Mouse (Mus musculus) forebrain, embryonic 16.5 days (tissue): ENCODE results near the gene Meis3. TPM values are rescaled to one million over a fixed set of nuclear protein-coding genes. Genes with fewer than 3 reads are reported as not detected.

Experiments used
- ATAC-seq: fragments of 200-750 bp; cut with Nextera tagmentation; 2 replicates; pipeline ENCODE4 v1.8.0; 2017; ENCODE audit warnings: mild to moderate bottlenecking, moderate library complexity
- H3K27ac ChIP-seq: fragments of 300-500 bp; sonication (generic); 2 replicates; pipeline ENCODE4 v1.5.1; 2014; ENCODE audit warnings: low read length, control low read depth
- H3K27me3 ChIP-seq: fragments of 300-500 bp; sonication (generic); replicated peaks from 2 replicates; pipeline ENCODE4 v1.6.1; 2014; ENCODE audit warnings: low read length; ENCODE audit not compliant: control insufficient read depth, insufficient read depth
- H3K36me3 ChIP-seq: fragments of 300-500 bp; sonication (generic); 2 replicates; pipeline ENCODE4 v1.6.1; 2014; ENCODE audit not compliant: control insufficient read depth, insufficient read depth
- H3K4me1 ChIP-seq: fragments of 300-500 bp; sonication (generic); replicated peaks from 2 replicates; pipeline ENCODE4 v1.6.1; 2014; ENCODE audit warnings: low read length; ENCODE audit not compliant: control insufficient read depth, insufficient read depth
- H3K4me2 ChIP-seq: fragments of 300-500 bp; sonication (generic); 2 replicates; pipeline ENCODE4 v1.6.1; 2014; ENCODE audit warnings: mild to moderate bottlenecking, low read length, control low read depth
- H3K4me3 ChIP-seq: fragments of 300-500 bp; sonication (generic); replicated peaks from 2 replicates; pipeline ENCODE4 v1.5.1; 2014; ENCODE audit warnings: mild to moderate bottlenecking, low read length, control low read depth
- H3K9ac ChIP-seq: fragments of 300-500 bp; sonication (generic); replicated peaks from 2 replicates; pipeline ENCODE4 v1.6.1; 2014; ENCODE audit warnings: low read depth, low read length, control low read depth
- H3K9me3 ChIP-seq: fragments of 300-500 bp; sonication (generic); 2 replicates; pipeline ENCODE4 v1.6.1; 2016; ENCODE audit warnings: low read length; ENCODE audit not compliant: control insufficient read depth
- WGBS: fragments of 180-500 bp; shearing (Covaris S2); extraction: QIAGEN DNeasy Blood & Tissue Kit; methylation state at CpG from one replicate; pipeline ENCODE4 v1.1.7; 2014; 5-methylcytosine and 5-hydroxymethylcytosine counted together
- polyA plus RNA-seq: library from polyadenylated mRNA; unstranded; fragments of >200 nt; fragmentation: Nextera tagmentation; extraction: Ambion mirVana; gene quantifications from 2 replicates; pipeline ENCODE4 v1.2.1, GENCODE M21; 2015

The Meis3 gene
- polyA plus RNA-seq, 1 experiment from 2014 or later = 118 TPM

DNA sequence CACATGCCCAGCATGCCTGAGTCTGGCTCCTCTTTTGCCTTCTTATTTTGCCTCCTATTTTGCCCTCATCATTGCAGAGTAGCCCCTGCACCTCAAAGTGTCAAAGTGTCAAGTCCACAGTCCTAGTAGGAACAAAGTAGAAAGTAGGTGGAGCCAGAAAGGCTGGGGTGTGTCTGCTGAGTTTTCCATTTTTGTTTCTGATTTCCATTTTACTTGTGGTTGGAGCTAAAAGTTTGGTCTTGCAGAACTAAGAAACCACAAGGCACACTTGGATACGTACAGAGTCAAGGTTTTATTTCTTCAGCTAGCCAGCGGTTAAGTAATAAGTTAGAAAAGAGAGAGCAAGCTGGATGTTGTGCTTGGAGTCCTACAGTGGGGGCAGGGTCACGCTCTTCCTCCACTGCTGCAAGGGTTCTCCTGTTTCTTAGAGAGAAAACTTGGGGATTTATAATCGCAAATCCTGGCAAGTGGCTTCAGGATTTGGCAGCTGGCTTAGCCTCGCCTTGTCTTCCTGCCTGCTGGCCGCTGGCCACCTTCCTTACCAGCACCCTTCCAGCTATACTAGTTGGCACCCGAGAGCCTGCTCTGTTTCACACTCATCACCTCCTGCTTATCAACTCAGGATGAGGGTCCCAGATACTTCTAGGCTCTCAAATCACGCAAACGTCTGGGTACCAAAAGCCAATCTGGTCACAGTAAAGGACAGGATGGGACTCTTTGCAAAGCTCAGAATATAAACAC, 19.6 kb upstream of the Meis3 start:
- WGBS = 59% methylated on average over 9 of the region's 9 CpGs
- no peak overlapping the region for H3K9ac ChIP-seq
- no peak overlapping the region for H3K4me3 ChIP-seq
- peaks cover 2% of the 10 kb centered on the region; the same call in 1 of the 2 replicates for H3K27me3 ChIP-seq
- no peak overlapping the region for H3K27ac ChIP-seq
- H3K4me1 ChIP-seq = peaks cover 13% of the 10 kb centered on the region
- H3K9me3 ChIP-seq = no peaks in the 10 kb centered on the region
- no peaks in the 10 kb centered on the region for H3K36me3 ChIP-seq
- peak; percentile 52 for ATAC-seq
- no peak overlapping the region for H3K4me2 ChIP-seq

DNA sequence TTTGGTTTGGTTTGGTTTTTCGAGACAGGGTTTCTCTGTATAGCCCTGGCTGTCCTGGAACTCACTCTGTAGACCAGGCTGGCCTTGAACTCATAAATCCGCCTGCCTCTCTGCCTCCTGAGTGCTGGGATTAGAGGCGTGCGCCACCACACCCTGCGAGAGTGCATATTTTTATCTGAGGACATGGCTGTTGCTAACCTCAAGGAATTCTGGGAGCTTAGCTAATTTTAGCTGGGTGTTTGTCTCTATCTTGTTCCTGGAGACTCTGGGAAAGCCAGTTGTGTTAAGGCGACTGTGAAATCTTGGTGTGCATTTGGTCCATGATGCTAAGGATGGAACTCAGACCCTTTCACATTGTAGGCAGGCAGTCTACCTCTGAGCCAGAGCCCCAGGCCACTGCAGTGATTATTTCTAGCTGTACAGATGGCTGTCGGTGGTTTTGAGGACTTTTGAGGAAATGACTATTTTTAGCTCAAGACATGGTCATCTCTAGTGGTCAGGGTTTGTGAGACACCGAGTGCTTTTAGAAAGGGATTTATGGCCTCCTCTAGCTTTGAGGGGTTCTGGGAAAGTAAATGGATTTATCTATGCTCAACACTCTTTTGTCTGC, 18.7 kb upstream of the Meis3 start:
- H3K4me2 ChIP-seq = no peak overlapping the region
- H3K27ac ChIP-seq = no peak overlapping the region
- no peaks in the 10 kb centered on the region for H3K36me3 ChIP-seq
- peaks cover 9% of the 10 kb centered on the region for H3K4me1 ChIP-seq
- H3K27me3 ChIP-seq = peaks cover 2% of the 10 kb centered on the region; the same call in 1 of the 2 replicates
- H3K4me3 ChIP-seq = no peak overlapping the region
- ATAC-seq = no peak
- H3K9me3 ChIP-seq = no peaks in the 10 kb centered on the region
- 75% methylated on average over 8 of the region's 8 CpGs for WGBS
- H3K9ac ChIP-seq = no peak overlapping the region

DNA sequence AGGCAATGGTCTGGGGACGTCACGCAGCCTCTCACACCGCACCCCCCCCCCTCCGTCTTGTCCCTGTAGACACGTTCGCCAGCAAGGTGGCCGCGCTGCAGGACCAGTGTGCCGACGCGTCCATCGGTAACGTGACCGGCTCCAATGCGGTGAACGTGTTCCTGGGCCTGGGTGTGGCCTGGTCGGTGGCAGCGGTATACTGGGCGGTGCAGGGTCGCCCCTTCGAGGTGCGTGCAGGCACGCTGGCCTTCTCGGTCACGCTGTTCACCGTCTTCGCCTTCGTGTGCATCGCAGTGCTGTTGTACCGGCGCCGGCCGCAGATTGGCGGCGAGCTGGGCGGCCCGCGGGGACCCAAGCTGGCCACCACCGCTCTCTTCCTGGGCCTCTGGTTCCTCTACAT, 16.2 kb upstream of the Meis3 start:
- Histone ChIP-seq H3K4me3 (no peak overlapping the region; the same call in 1 of the 2 replicates), H3K9ac (no peak overlapping the region), H3K4me1 (peaks cover 6% of the 10 kb centered on the region; the same call in 1 of the 2 replicates), H3K4me2 (peak overlapping the region; percentile 29), H3K36me3 (no peaks in the 10 kb centered on the region), H3K27ac (no peak overlapping the region), H3K27me3 (peaks cover 2% of the 10 kb centered on the region; the same call in 1 of the 2 replicates), H3K9me3 (no peaks in the 10 kb centered on the region)
- 8% methylated on average over 39 of the region's 39 CpGs for WGBS
- ATAC-seq = no peak

DNA sequence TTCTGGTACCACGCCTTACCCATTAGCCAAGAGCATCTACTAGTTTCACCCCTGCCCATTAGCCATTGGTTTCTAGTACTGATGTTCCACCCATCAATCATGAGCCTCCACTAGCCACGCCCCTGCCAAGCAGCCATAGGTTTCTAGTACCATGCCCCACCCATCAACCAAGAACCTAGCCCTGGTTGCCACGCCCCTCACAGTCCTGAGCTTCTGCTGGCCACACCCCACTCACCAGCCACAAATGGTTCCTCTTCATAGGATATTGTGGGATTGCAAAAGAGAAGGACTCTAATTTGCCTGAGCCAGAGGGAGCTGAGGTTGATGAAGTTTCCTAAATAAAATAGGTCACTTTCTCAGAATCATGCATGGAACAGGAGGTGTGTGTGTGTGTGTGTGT, 14.2 kb upstream of the Meis3 start:
- H3K4me1 ChIP-seq = peaks cover 4% of the 10 kb centered on the region; the same call in 1 of the 2 replicates
- WGBS = 68% methylated on average over 3 of the region's 3 CpGs

DNA sequence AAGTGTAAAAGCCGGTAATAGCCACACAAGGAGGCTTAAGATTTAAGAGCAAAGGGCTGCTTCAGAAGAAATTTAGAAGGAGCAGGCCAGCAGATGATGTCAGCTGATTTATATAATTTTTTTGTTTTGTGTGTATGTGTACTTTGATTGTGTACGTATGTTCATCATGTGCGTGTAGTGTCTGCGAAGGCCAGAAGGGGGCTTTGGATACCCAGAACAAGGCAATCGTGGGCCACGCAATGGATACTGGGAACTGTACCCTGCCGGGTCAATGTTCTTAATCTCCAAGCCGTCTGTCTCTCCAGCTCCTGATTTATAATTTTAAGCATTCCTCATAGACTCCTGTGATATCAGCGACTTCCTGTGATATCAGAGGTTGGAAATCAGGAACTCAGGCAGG, 13.6 kb upstream of the Meis3 start:
- no peaks in the 10 kb centered on the region for H3K9me3 ChIP-seq
- no peak overlapping the region for H3K27ac ChIP-seq
- H3K4me3 ChIP-seq = no peak overlapping the region
- H3K4me1 ChIP-seq = peaks cover 3% of the 10 kb centered on the region; the same call in 1 of the 2 replicates
- no peak for ATAC-seq
- no peak overlapping the region for H3K9ac ChIP-seq
- peaks cover 2% of the 10 kb centered on the region; the same call in 1 of the 2 replicates for H3K27me3 ChIP-seq
- 91% methylated on average over 9 of the region's 9 CpGs for WGBS
- H3K36me3 ChIP-seq = no peaks in the 10 kb centered on the region
- H3K4me2 ChIP-seq = no peak overlapping the region

More for the DNA sequence above, 14.2 kb upstream of the Meis3 start:
- Histone ChIP-seq H3K9ac (no peak overlapping the region), H3K4me2 (no peak overlapping the region), H3K27ac (no peak overlapping the region), H3K27me3 (peaks cover 2% of the 10 kb centered on the region; the same call in 1 of the 2 replicates), H3K9me3 (no peaks in the 10 kb centered on the region), H3K4me3 (no peak overlapping the region), H3K36me3 (no peaks in the 10 kb centered on the region)
- no peak for ATAC-seq

DNA sequence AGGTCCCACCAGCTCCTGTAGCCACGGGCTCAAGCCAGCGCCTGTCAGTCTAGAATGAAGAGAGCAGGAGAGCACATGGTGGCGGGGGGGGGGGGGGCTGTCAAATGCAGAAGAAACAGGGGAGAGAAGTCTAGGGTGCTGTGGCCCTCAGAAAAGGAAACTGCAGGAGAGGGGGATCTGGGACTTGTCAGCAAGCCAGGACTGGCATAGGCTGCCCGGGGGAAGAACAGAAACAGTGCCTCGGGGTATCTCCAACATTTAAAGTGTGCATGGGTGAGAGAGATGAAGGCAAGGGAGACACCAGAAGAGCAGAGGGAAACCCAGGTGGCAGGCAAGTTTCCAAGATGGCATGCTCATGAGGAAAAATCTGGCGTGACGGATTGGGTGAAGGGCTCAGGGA, 12.9 kb upstream of the Meis3 start:
- H3K4me1 ChIP-seq = peaks cover 3% of the 10 kb centered on the region; the same call in 1 of the 2 replicates
- no peak overlapping the region for H3K4me3 ChIP-seq
- H3K4me2 ChIP-seq = no peak overlapping the region
- H3K27ac ChIP-seq = no peak overlapping the region
- H3K9ac ChIP-seq = no peak overlapping the region
- no peaks in the 10 kb centered on the region for H3K9me3 ChIP-seq
- ATAC-seq = peak; percentile 31; the same call in 1 of the 2 replicates
- H3K27me3 ChIP-seq = peaks cover 2% of the 10 kb centered on the region; the same call in 1 of the 2 replicates
- 67% methylated on average over 7 of the region's 7 CpGs for WGBS
- no peaks in the 10 kb centered on the region for H3K36me3 ChIP-seq

DNA sequence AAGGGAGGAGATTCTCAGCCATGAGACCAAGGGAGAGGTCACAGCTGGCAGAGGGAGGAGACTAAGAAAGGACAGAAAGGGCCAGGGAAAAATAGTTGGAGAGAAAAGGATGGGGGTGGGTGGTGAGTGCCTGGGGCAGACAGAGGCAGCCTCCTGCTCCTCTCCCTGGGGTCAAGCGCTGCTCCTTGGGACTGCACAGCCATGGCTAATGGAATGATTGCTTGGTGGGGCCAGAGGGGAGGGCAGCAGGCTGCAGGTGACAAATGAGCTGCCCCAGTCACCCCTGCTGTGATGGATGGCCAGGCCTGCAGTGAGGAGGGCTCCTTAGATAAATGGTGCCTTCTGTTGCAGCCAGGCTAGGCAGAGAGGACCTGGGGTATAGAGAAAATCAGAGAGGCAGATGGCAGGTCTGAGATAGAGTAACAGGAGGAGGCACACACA, 2.7 kb upstream of the Meis3 start:
- Histone ChIP-seq H3K27ac (no peak overlapping the region), H3K27me3 (no peaks in the 10 kb centered on the region), H3K36me3 (no peaks in the 10 kb centered on the region), H3K4me3 (no peak overlapping the region), H3K4me2 (no peak overlapping the region), H3K9ac (no peak overlapping the region), H3K9me3 (0 out of 2 replicates have a peak, but pooled peaks cover 3% of the 10 kb centered on the region), H3K4me1 (peaks cover 27% of the 10 kb centered on the region)
- WGBS = 11% methylated on average over 1 of the region's 1 CpGs
- no peak for ATAC-seq

DNA sequence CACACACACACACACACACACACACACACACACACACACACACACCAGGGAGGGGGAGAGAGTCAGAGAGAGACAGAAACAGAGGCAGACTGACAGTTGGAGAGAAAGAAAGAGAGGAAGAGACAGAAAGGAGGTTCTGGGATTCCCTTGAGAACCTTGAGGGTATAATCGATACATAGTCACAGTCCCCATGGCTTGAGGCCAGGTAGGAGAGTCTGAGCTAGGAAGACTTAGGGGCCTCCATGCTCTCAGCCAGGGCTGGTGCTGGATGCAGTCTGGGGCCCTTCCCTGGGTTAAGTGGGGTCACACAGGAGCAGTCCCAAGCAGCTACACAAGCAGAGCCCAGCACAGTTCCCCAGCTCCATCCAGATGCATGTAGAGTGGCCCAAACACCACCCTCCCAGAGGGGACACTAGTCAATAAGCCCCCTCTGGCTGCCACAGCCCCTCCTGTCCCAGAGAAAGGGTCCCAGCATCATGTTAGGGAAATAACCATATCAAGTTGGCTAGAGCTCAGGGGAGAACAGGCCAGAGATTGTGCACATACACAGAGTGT, 2.2 kb upstream of the Meis3 start:
- Histone ChIP-seq H3K36me3 (no peaks in the 10 kb centered on the region; the same call in 1 of the 2 replicates), H3K27me3 (no peaks in the 10 kb centered on the region), H3K4me2 (no peak overlapping the region), H3K9ac (no peak overlapping the region), H3K4me1 (peaks cover 27% of the 10 kb centered on the region), H3K9me3 (0 out of 2 replicates have a peak, but pooled peaks cover 3% of the 10 kb centered on the region), H3K27ac (no peak overlapping the region), H3K4me3 (no peak overlapping the region)
- ATAC-seq = no peak
- 48% methylated on average over 1 of the region's 1 CpGs for WGBS

DNA sequence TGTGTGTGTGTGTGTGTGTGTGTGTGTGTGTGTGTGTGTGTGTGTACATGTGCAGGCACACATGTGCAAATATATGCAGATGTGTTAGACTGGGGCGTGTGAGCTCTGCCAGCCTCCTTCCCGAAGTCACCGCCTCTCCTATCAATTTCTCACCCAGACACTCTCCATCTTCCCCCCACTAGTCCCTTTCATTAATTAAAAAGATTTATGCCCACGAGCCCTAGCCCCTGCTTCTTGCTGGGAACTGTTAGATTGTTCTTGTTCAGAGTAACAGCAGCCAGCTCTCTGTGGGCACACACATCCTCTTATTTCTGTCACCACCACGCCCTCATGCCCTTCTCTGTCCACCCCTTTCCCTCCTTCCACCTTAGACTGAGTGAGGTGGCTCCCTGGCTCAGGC, 1.7 kb upstream of the Meis3 start:
- H3K36me3 ChIP-seq = peaks cover 3% of the 10 kb centered on the region
- no peak overlapping the region for H3K4me2 ChIP-seq
- no peak for ATAC-seq
- H3K9me3 ChIP-seq = no peaks in the 10 kb centered on the region
- H3K4me1 ChIP-seq = peaks cover 27% of the 10 kb centered on the region
- H3K27me3 ChIP-seq = no peaks in the 10 kb centered on the region
- H3K4me3 ChIP-seq = no peak overlapping the region
- H3K9ac ChIP-seq = no peak overlapping the region
- 55% methylated on average over 5 of the region's 5 CpGs for WGBS
- H3K27ac ChIP-seq = no peak overlapping the region
